Mouse (Mus musculus) kidney, adult 2 months (tissue): Measurements from ENCODE around the gene Egfl8.

Experiments used
- CTCF ChIP-seq: fragments of 200-500 bp; conservative IDR thresholded peaks from 2 replicates; pipeline ENCODE4 v1.5.1; 2011; ENCODE audit warnings: low read depth, mild to moderate bottlenecking, control low read depth, low read length, moderate library complexity, mixed read lengths; ENCODE audit not compliant: insufficient read depth, insufficient read length
- POLR2A ChIP-seq: fragments of 200-500 bp; IDR thresholded peaks from one replicate; pipeline ENCODE4 v1.6.1; 2011; ENCODE audit warnings: low read depth, low read length, control low read depth

DNA sequence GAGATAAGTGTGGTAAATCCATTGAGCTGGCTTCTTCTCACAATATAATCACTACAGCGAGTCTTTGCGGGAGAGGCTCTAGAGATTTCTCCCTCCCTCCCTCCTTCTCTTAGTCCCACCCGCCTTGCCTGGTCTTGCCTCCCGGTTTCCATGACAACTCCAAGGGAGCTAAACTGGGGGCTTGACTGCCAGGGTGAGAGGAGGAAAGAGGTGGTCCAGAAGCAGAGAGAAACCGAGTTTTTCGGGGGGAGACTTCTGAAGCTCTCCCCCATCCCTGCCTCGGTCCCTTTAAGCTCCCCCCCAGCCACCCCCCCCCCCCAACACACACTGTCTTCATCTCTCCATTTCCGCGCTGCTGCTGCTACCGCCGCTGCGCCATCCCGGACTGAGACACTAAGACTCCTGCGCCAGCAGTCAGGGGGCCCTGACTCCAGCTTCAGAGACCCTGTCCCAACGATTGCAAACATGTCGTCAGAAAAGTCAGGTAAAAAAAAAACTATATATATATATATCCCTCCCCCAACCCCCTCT lies 13.5 kb upstream of the Egfl8 start, which contains the start of gene Prrt1:
- TF ChIP-seq CTCF (no peak), POLR2A (no peak)
